Mouse (Mus musculus) hindbrain, embryonic 12.5 days (tissue): ENCODE measurements around the gene Mpig6b. TPM values are rescaled to one million over a fixed set of nuclear protein-coding genes. Genes with fewer than 3 reads are reported as not detected.
"Not testable (repeated sequence)": the region's sequence is repeated elsewhere in the genome, so short reads cannot be mapped to it uniquely, and the experiment has no call there.

Experiments used
- ATAC-seq: fragments of 200-750 bp; cut with Nextera tagmentation; 2 replicates; pipeline ENCODE4 v1.8.0; 2017; ENCODE audit warnings: moderate TSS enrichment; ENCODE audit not compliant: low FRiP score
- H3K27ac ChIP-seq: fragments of 300-500 bp; sonication (generic); 2 replicates; pipeline ENCODE4 v1.5.1; 2016; ENCODE audit warnings: mild to moderate bottlenecking
- H3K27me3 ChIP-seq: fragments of 300-500 bp; sonication (generic); 2 replicates; pipeline ENCODE4 v1.6.1; 2016; ENCODE audit warnings: mild to moderate bottlenecking
- H3K36me3 ChIP-seq: fragments of 300-500 bp; sonication (generic); 2 replicates; pipeline ENCODE4 v1.6.1; 2016; ENCODE audit warnings: mild to moderate bottlenecking
- H3K4me1 ChIP-seq: fragments of 300-500 bp; sonication (generic); 2 replicates; pipeline ENCODE4 v1.6.1; 2016
- H3K4me2 ChIP-seq: fragments of 300-500 bp; sonication (generic); replicated peaks from 2 replicates; pipeline ENCODE4 v1.6.1; 2016; ENCODE audit warnings: mild to moderate bottlenecking
- H3K4me3 ChIP-seq: fragments of 300-500 bp; sonication (generic); 2 replicates; pipeline ENCODE4 v1.5.1; 2016; ENCODE audit warnings: mild to moderate bottlenecking
- H3K9ac ChIP-seq: fragments of 300-500 bp; sonication (generic); 2 replicates; pipeline ENCODE4 v1.6.1; 2016; ENCODE audit warnings: mild to moderate bottlenecking, moderate library complexity
- H3K9me3 ChIP-seq: fragments of 300-500 bp; sonication (generic); replicated peaks from 2 replicates; pipeline ENCODE4 v1.6.1; 2016; ENCODE audit warnings: mild to moderate bottlenecking
- WGBS: fragments of 180-500 bp; shearing (Covaris S2); methylation state at CpG from one replicate; pipeline ENCODE4 v1.1.7; 2016; 5-methylcytosine and 5-hydroxymethylcytosine counted together
- polyA plus RNA-seq: library from polyadenylated mRNA; unstranded; fragments of >200 nt; fragmentation: Nextera tagmentation; extraction: Ambion mirVana; gene quantifications from 2 replicates; pipeline ENCODE4 v1.2.1, GENCODE M21; 2016

Gene Mpig6b
- polyA plus RNA-seq, 1 experiment from 2014 or later = 0.52 TPM

DNA sequence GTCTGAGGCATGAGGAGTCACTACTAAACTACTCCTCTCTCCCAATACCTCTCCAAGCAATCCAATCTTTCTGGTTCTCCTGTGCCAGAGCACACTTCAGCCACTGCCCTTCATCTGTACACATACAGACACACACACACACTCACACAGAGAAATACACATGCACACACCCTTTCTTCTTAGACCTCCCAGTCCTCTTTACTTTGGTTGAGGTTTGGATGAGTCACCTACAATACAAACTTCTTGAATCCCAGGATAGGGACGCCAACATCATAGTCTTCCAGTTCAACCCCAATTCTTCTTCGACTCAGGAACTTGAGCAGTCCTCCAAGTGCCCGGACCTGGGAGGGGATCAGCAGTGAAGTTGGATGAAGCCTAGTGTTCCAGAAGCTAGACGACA lies 22.2 kb downstream of the Mpig6b start:
- no peaks in the 10 kb centered on the region for H3K9me3 ChIP-seq
- no peaks in the 10 kb centered on the region for H3K36me3 ChIP-seq
- no peaks in the 10 kb centered on the region for H3K27me3 ChIP-seq
- H3K27ac ChIP-seq = no peak overlapping the region
- no peak overlapping the region for H3K9ac ChIP-seq
- ATAC-seq = no peak
- H3K4me3 ChIP-seq = no peak overlapping the region
- H3K4me2 ChIP-seq = no peak overlapping the region
- 94% methylated on average over 4 of the region's 4 CpGs for WGBS
- peaks cover 26% of the 10 kb centered on the region for H3K4me1 ChIP-seq

DNA sequence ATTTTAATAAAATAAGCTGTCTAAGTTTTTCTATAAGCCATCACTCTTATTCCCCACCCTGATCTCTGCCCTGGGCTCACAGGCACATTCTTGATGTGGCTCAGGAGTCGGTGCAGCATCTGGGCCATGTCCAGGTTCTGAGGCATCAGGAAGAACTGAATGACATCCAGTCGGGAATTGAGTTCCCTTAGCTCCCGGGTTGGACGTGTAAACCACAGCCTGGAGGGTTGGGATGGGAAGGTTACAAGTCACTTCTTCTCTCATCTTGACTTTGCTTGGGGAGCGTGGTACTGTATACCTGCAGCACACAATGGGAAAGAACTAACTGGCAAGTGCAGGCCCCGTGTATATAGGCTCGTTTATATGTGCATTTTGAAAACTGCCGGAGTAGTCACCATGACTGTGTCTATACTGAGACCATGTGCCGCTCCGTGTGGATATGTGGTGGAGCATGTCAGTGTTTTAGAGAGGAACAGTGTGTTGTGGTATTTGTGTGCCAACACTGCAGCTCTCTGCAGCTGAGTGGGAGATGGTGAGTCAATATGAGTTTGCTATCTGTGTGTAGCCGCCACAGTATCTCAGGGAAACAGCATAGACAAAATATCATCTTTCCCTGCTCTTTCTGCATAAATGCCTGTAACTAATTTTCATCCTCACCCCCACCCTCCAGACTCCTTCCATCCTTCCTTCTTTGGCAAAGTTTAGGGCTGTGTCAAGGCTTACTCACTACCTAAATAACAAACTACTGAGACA lies 26.7 kb downstream of the Mpig6b start:
- Histone ChIP-seq H3K27me3 (no peaks in the 10 kb centered on the region), H3K36me3 (no peaks in the 10 kb centered on the region), H3K9ac (no peak overlapping the region), H3K4me3 (no peak overlapping the region), H3K9me3 (no peaks in the 10 kb centered on the region), H3K27ac (no peak overlapping the region), H3K4me1 (no peaks in the 10 kb centered on the region), H3K4me2 (no peak overlapping the region)
- ATAC-seq = no peak
- WGBS = 88% methylated on average over 11 of the region's 11 CpGs

DNA sequence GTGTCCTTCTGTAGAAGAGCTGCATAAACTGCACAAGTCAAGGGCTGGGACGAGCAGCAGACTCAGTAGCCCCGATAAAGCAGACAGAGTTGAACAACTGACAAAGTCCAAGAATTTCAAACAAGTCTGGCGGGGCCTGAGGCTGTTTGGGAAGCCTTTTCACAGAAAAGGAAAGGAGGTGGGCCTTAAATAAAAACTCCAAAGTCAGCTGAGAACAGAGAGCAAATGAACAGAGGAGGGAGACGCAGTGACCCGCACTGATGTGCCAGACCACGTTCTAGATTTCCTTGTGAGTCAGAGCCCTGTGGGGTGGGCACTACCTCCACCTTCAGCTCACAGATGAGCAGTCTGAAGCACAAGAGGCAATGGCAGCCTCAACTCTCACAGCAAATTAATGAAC lies 31.1 kb downstream of the Mpig6b start:
- Histone ChIP-seq H3K4me3 (no peak overlapping the region), H3K36me3 (no peaks in the 10 kb centered on the region), H3K27me3 (no peaks in the 10 kb centered on the region), H3K9ac (no peak overlapping the region), H3K27ac (no peak overlapping the region), H3K4me2 (no peak overlapping the region), H3K4me1 (peaks cover 6% of the 10 kb centered on the region), H3K9me3 (no peaks in the 10 kb centered on the region)
- 86% methylated on average over 6 of the region's 6 CpGs for WGBS
- ATAC-seq = no peak

DNA sequence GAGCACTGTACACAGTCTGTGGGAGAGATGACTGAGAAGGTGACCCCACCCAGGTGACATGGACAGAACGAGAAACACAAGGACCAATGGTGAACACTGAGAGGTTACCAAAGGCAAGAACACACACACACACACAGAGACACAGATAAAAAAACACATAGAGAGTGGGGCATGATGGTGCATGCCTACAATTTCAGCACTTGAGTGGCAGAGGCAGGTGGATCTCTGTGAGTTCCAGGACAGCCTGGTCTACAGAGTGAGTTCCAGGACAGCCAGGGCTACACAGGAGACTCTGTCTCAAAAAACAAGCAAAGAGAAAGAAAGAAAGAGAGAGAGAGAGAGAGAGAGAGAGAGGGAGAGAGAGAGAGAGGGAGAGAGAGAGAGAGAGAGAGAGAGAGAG lies 32.3 kb downstream of the Mpig6b start:
- not testable (repeated sequence) for H3K4me3 ChIP-seq, H3K4me1 ChIP-seq, H3K27ac ChIP-seq, H3K9me3 ChIP-seq, H3K4me2 ChIP-seq, ATAC-seq, H3K36me3 ChIP-seq, H3K27me3 ChIP-seq, H3K9ac ChIP-seq
- WGBS = 72% methylated on average over 1 of the region's 1 CpGs

DNA sequence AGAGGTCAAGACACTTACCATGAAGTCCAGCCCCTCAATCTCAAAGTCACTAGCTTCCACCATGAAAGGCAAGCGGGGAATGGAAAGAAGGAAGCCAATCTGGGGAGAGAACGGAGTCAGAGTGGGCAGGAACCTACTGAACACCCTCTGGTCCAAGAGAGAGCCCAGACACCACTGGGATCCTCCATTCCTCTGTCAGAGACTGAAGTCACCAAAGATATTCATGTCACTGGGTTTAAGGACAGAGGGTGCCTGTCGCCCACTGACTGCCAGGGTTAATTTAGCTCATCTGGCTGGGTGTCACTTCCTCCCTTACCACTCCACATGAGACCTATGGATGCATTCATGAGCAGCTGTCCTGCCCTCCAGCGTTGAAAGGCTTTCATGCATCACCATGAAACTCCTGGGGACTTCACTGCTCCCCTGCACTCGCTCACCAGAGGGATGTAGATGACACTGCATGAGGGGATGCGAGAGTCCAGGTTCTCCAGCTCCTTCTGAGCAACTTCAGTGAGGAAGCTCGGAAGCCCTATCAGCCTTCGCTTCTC lies 33.6 kb downstream of the Mpig6b start:
- Histone ChIP-seq H3K4me3 (no peak overlapping the region), H3K36me3 (no peaks in the 10 kb centered on the region), H3K9me3 (no peaks in the 10 kb centered on the region), H3K4me1 (peaks cover 15% of the 10 kb centered on the region), H3K27ac (no peak overlapping the region; the same call in 1 of the 2 replicates), H3K4me2 (no peak overlapping the region), H3K27me3 (no peaks in the 10 kb centered on the region), H3K9ac (no peak overlapping the region)
- 76% methylated on average over 8 of the region's 8 CpGs for WGBS
- no peak for ATAC-seq

DNA sequence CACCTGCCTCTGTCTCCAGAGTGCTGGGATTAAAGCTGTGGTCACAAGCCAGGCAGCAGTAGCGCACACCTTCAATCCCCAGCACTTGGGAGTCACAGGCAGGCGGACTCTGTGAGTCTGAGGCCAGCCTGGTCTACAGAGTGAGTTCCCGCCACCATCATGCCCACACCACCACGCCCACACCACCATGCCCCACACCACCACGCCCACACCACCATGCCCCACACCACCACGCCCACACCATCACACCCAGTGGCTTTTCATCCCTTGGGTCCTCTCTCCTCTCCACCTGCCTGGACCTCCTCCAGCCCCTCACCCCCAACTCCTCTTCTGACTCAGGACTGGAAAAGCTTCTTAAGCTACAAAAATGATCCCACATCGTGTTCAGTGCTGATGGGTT lies 34.1 kb downstream of the Mpig6b start:
- Histone ChIP-seq H3K9ac (no peak overlapping the region), H3K27ac (no peak overlapping the region; the same call in 1 of the 2 replicates), H3K9me3 (no peaks in the 10 kb centered on the region), H3K36me3 (no peaks in the 10 kb centered on the region), H3K4me1 (peaks cover 19% of the 10 kb centered on the region), H3K27me3 (no peaks in the 10 kb centered on the region), H3K4me2 (no peak overlapping the region), H3K4me3 (no peak overlapping the region)
- WGBS = 90% methylated on average over 7 of the region's 7 CpGs
- ATAC-seq = no peak

DNA sequence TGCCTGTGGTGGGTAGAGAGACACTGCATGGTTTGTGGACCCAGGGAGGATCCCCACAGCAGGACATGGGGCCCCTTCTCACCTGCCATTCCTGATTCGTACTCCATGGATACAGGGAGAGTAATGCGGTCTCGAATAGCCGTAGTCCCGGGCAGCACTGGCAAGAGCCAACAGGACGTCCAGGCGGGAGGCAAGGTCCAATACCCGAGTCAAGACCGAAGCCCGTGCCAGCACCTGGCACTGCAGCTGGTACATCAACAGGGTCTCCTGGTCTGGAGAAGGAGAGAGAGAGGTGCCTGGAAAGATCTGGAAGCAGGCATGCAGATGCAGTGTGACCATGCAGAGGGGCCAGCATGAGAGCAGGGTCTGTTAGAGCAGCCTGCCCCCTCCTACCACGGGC lies 34.7 kb downstream of the Mpig6b start:
- Histone ChIP-seq H3K36me3 (no peaks in the 10 kb centered on the region), H3K27me3 (no peaks in the 10 kb centered on the region), H3K9ac (no peak overlapping the region), H3K4me1 (peaks cover 23% of the 10 kb centered on the region), H3K4me2 (no peak overlapping the region), H3K27ac (no peak overlapping the region), H3K4me3 (no peak overlapping the region), H3K9me3 (no peaks in the 10 kb centered on the region)
- ATAC-seq = no peak
- 86% methylated on average over 11 of the region's 11 CpGs for whole genome bisulfite sequencing

DNA sequence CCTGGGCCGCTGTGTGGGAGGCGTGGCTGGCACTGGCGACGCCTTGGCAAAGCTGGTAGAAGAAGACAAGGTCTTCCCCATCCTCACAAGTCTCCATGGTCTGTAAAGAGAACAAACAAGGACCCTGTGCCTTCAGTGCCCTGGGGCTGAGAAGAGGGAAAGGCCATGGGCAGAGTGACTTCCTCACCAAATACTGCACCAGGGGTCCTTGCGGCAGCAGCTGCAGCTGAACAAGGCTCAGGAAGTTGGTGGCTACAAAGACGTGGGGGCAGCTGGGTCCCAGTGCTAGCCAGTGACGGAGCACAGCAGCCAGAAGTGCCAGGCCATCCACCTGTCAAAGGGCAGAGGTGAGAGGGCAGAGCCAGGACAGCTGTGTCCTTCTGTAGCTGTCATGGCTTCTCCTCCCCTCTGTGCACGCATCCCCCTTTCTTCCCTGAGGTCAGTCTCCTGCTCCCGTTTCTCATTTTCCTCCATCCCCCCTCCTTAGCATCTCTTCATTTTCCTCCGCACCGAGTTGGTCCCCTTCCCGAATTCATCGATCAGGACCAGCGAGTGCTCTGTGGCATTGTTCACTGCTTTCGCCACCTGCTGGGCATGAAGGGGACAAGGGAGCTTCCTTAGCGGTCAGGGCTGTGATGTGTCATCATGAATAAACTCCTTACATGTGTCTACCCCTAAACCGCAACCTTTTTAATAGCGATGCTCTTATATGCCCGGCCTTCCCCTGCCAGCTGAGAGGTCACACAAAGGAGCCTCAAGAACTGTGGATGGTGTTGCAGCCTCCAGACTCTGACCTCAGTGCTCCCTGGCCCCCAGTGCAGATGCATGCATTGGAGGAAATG lies 36.1 kb downstream of the Mpig6b start:
- Histone ChIP-seq H3K4me2 (peak overlapping the region; percentile 40), H3K4me3 (no peak overlapping the region), H3K9me3 (no peaks in the 10 kb centered on the region), H3K36me3 (no peaks in the 10 kb centered on the region), H3K9ac (peak overlapping the region; percentile 47), H3K4me1 (peaks cover 27% of the 10 kb centered on the region), H3K27ac (peak overlapping the region; percentile 19; the same call in 1 of the 2 replicates), H3K27me3 (no peaks in the 10 kb centered on the region)
- ATAC-seq = no peak
- WGBS = 25% methylated on average over 19 of the region's 19 CpGs

DNA sequence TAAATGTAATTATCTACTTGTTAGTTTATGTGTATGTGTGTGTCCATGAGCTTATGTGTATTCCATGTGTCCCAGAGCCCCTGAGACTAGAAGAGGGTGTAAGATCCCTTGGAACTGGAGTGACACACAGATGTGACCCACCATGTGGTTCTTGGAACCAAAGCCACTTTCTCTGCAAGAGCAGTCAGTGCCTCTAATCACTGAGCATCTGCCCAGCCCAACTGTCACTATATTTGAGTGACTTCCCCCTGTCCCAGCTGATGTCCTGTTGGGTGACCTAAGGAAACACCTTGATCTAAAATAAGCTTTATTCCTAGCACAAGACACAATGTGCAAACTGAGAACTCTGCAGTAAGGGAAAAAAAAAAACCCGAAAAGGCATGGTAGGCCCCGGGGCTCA lies 37.7 kb downstream of the Mpig6b start:
- H3K27ac ChIP-seq = no peak overlapping the region
- WGBS = 74% methylated on average over 2 of the region's 2 CpGs

DNA sequence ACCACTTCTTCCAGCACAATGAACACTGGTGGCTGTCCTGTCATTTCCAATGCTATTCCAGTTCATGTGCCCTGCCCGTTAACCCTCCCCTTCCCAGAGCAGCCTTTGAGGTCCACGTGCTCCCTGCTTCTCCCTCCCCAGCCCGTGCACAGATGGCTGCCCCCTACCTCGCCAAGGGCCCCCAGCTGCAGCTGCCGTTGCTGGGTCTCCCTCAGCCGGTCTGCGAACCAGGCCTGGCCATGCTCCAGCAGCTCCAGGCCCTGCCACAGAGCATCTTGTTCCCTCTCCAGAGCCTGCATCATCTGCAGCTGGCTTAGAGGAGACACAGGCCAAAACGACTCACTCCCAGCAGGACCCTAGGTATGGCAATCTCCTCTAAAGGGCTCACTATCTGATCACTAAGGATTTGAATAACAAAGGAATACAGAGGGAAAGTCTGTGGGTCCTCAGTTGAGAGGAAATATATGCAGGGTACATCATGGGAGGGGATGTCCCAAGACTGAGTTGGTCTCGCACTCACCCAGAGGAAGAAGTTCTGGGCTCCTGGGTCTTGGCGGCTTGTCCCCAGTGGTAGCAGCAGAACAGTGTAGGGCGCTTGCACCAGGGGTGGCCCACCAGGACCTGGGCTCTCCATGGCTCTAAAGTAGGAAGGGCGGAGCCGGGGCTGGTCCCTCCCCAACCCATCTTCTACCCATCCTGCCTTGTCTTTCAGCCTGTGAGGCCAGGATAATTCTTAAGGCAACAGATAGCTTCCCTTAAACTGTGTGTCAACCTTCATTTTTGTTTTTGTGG lies 38.5 kb downstream of the Mpig6b start, which contains the start of gene Sapcd1:
Gene Sapcd1 (minus strand): TSS at position 740 of the 792 bp plus-strand sequence.
- Histone ChIP-seq H3K4me1 (peaks cover 27% of the 10 kb centered on the region), H3K9ac (peak within 1 kb of the TSS; percentile 27; the same call in 1 of the 2 replicates), H3K9me3 (no peaks in the 10 kb centered on the region), H3K27ac (peak within 1 kb of the TSS; percentile 64), H3K4me3 (no peak within 1 kb of the TSS), H3K27me3 (no peaks in the 10 kb centered on the region; the same call in 1 of the 2 replicates), H3K4me2 (peak within 1 kb of the TSS; percentile 20; the same call in 1 of the 2 replicates), H3K36me3 (no peaks in the 10 kb centered on the region)
- ATAC-seq = peak; percentile 74
- WGBS = 33% methylated on average over 13 of the region's 13 CpGs

More for the DNA sequence above, 37.7 kb downstream of the Mpig6b start:
- H3K9me3 ChIP-seq = no peaks in the 10 kb centered on the region
- H3K27me3 ChIP-seq = no peaks in the 10 kb centered on the region; the same call in 1 of the 2 replicates
- no peak for ATAC-seq
- no peak overlapping the region for H3K4me2 ChIP-seq
- no peak overlapping the region for H3K4me3 ChIP-seq
- peaks cover 27% of the 10 kb centered on the region for H3K4me1 ChIP-seq
- no peaks in the 10 kb centered on the region for H3K36me3 ChIP-seq
- no peak overlapping the region for H3K9ac ChIP-seq

DNA sequence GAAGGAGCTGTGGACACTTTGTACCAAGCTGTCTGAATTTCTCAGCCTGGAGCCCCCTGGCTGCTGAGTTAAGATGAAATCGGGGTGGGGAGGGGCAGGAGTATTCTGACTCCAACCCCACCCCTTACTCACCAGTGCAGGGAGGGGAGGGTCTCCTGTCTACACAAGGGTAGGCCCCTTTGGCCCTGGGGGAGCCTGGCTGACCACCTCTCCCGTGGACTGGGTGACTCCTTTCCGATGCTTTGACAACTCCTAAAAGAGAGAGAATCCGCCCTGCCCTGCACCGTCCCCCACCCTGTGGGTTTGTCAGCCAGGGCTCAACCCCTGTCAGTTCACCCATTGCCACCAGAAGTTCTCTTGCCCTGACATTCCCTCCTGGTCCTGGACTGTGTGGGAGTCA lies 39.8 kb downstream of the Mpig6b start:
- Histone ChIP-seq H3K4me1 (peaks cover 35% of the 10 kb centered on the region), H3K9ac (no peak overlapping the region), H3K36me3 (no peaks in the 10 kb centered on the region), H3K27me3 (no peaks in the 10 kb centered on the region; the same call in 1 of the 2 replicates), H3K4me3 (no peak overlapping the region), H3K4me2 (no peak overlapping the region), H3K27ac (no peak overlapping the region), H3K9me3 (no peaks in the 10 kb centered on the region)
- 80% methylated on average over 5 of the region's 5 CpGs for WGBS
- ATAC-seq = no peak
